Mouse (Mus musculus) liver, postnatal 0 days (tissue): Measurements from ENCODE around the gene Gm10840. TPM values are rescaled to one million over a fixed set of nuclear protein-coding genes. Genes with fewer than 3 reads are reported as not detected.

ENCODE experiments used
- ATAC-seq: fragments of 200-750 bp; cut with Nextera tagmentation; 2 replicates; pipeline ENCODE4 v1.8.0; 2017; ENCODE audit warnings: mild to moderate bottlenecking, moderate library complexity
- DNase-seq: peaks from one replicate; pipeline ENCODE4 v3.0.0-alpha.2; 2016
- H3K27ac ChIP-seq: fragments of 300-500 bp; sonication (generic); 2 replicates; pipeline ENCODE4 v1.5.1; 2014; ENCODE audit warnings: antibody characterized with exemption, moderate library complexity, mild to moderate bottlenecking, low read depth
- H3K27me3 ChIP-seq: fragments of 300-500 bp; sonication (generic); 2 replicates; pipeline ENCODE4 v1.6.1; 2014; ENCODE audit warnings: low read length, control low read depth, mixed read lengths; ENCODE audit not compliant: insufficient read depth
- H3K36me3 ChIP-seq: fragments of 300-500 bp; sonication (generic); replicated peaks from 2 replicates; pipeline ENCODE4 v1.6.1; 2014; ENCODE audit warnings: mild to moderate bottlenecking, control low read depth, low read length, moderate library complexity, mixed read lengths; ENCODE audit not compliant: insufficient read depth
- H3K4me1 ChIP-seq: fragments of 300-500 bp; sonication (generic); 2 replicates; pipeline ENCODE4 v1.6.1; 2014; ENCODE audit warnings: antibody characterized with exemption, mild to moderate bottlenecking, control low read depth; ENCODE audit not compliant: insufficient read depth
- H3K4me2 ChIP-seq: fragments of 300-500 bp; sonication (generic); 2 replicates; pipeline ENCODE4 v1.6.1; 2014; ENCODE audit warnings: low read depth, mild to moderate bottlenecking, low read length, moderate library complexity, mixed read lengths
- H3K4me3 ChIP-seq: fragments of 300-500 bp; sonication (generic); 2 replicates; pipeline ENCODE4 v1.5.1; 2014; ENCODE audit warnings: low read depth, low read length
- H3K9ac ChIP-seq: fragments of 300-500 bp; sonication (generic); replicated peaks from 2 replicates; pipeline ENCODE4 v1.6.1; 2014; ENCODE audit warnings: mild to moderate bottlenecking, moderate library complexity
- H3K9me3 ChIP-seq: fragments of 300-500 bp; sonication (generic); 2 replicates; pipeline ENCODE4 v1.6.1; 2016; ENCODE audit warnings: mild to moderate bottlenecking, control low read depth, low read length, mixed read lengths
- CTCF ChIP-seq: sonication (generic); IDR thresholded peaks from 2 replicates; pipeline ENCODE4 v1.5.1; 2016; ENCODE audit warnings: antibody characterized with exemption, low read depth
- EP300 ChIP-seq: IDR thresholded peaks from 2 replicates; pipeline ENCODE4 v1.6.1; 2016; ENCODE audit warnings: antibody characterized with exemption, low read depth, mild to moderate bottlenecking
- WGBS: fragments of 180-500 bp; shearing (Covaris S2); extraction: QIAGEN DNeasy Blood & Tissue Kit; methylation state at CpG from one replicate; pipeline ENCODE4 v1.1.7; 2014; ENCODE audit not compliant: insufficient replicate concordance; 5-methylcytosine and 5-hydroxymethylcytosine counted together
- polyA plus RNA-seq: library from polyadenylated mRNA; unstranded; fragments of >200 nt; fragmentation: Nextera tagmentation; extraction: Ambion mirVana; gene quantifications from 2 replicates; pipeline ENCODE4 v1.2.1, GENCODE M21; 2015

The Gm10840 gene
- polyA plus RNA-seq, 1 experiment from 2014 or later: not detected

DNA sequence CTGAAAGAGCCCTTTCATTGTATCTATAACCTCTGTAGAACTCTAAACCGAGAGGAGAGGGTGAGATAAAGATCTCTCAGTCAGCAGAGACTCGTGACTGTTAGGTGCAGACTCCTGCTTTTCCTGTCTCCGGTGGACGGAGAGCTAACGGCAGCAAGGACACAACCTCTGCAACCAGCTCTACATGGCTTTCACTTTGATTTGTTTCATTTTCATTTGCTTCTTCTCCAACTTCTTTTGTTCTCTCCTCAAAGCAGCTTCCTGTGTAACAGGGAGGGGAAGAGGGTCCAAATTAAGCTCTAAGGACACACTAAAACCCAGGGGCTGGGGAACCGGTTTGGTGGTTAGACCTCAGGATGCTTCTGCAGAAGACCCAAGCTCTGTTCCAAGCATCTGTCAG lies 40.1 kb downstream of the Gm10840 start:
- DNase-seq (no peak), ATAC-seq (no peak)

GRCm38 (mm10) chr11:106201337-106202122 lies 40.9 kb downstream of the Gm10840 start:
- no peak for TF ChIP-seq CTCF
- TF ChIP-seq EP300: peak; percentile 69; the same call in 1 of the 2 replicates
- H3K4me2 ChIP-seq: 0 out of 2 replicates have a peak overlapping the region, but pooled peaks have one; percentile 15
- H3K9me3 ChIP-seq: no peaks in the 10 kb centered on the region
- no peak for ATAC-seq
- no peaks in the 10 kb centered on the region for H3K27me3 ChIP-seq
- H3K36me3 ChIP-seq: peaks cover 60% of the 10 kb centered on the region
- H3K9ac ChIP-seq: no peak overlapping the region; the same call in 1 of the 2 replicates
- no peak overlapping the region for H3K4me3 ChIP-seq
- no peak for DNase-seq
- peak overlapping the region; percentile 4; the same call in 1 of the 2 replicates for H3K27ac ChIP-seq
- H3K4me1 ChIP-seq: peaks cover 8% of the 10 kb centered on the region; the same call in 1 of the 2 replicates
- WGBS: 76% methylated on average over 19 of the region's 19 CpGs

More for the DNA sequence above, 40.1 kb downstream of the Gm10840 start:
- no peaks in the 10 kb centered on the region for H3K27me3 ChIP-seq
- TF ChIP-seq CTCF: no peak
- no peak for TF ChIP-seq EP300
- peaks cover 52% of the 10 kb centered on the region for H3K36me3 ChIP-seq
- no peak overlapping the region for H3K4me3 ChIP-seq
- no peak overlapping the region for H3K4me2 ChIP-seq
- H3K9me3 ChIP-seq: no peaks in the 10 kb centered on the region
- WGBS: 49% methylated on average over 6 of the region's 6 CpGs
- peaks cover 8% of the 10 kb centered on the region; the same call in 1 of the 2 replicates for H3K4me1 ChIP-seq
- H3K27ac ChIP-seq: no peak overlapping the region
- H3K9ac ChIP-seq: no peak overlapping the region

- no peaks in the 10 kb centered on the region for H3K27me3 ChIP-seq
- peaks cover 62% of the 10 kb centered on the region for H3K36me3 ChIP-seq
- 0 out of 2 replicates have a peak within 1 kb of the TSS, but pooled peaks have one; percentile 15 for H3K4me2 ChIP-seq
- TF ChIP-seq CTCF (no peak), EP300 (no peak)
- H3K27ac ChIP-seq: peak within 1 kb of the TSS; percentile 4; the same call in 1 of the 2 replicates
- WGBS: 60% methylated on average over 5 of the region's 5 CpGs
- H3K9ac ChIP-seq: no peak within 1 kb of the TSS; the same call in 1 of the 2 replicates
- no peaks in the 10 kb centered on the region for H3K9me3 ChIP-seq
- DNase-seq (no peak), ATAC-seq (no peak)
- H3K4me1 ChIP-seq: peaks cover 8% of the 10 kb centered on the region; the same call in 1 of the 2 replicates
- no peak within 1 kb of the TSS for H3K4me3 ChIP-seq
These were observed 41.4 kb downstream of the Gm10840 start, which contains the start of gene Strada for GRCm38 (mm10) chr11:106202123-106202465. TSS of gene Strada (minus strand) at chr11:106202168.

Other genes starting within 250 kb of the Gm10840 start
- 0.89 and 0.96 TPM in 2 replicates for gene Cyb561, start 207.5 kb upstream of the Gm10840 start, polyA plus RNA-seq
- gene Ace, start 192.9 kb upstream of the Gm10840 start, polyA plus RNA-seq: 0.07 and 0.09 TPM in 2 replicates
- gene Ace3, start 166.2 kb upstream of the Gm10840 start, polyA plus RNA-seq: not detected in 2 replicates
- gene Kcnh6, start 152.7 kb upstream of the Gm10840 start, polyA plus RNA-seq: 0.02 TPM in 1 of 2 replicates, not detected in the other
- 18.6 and 20.6 TPM in 2 replicates for gene Dcaf7, start 124.0 kb upstream of the Gm10840 start, polyA plus RNA-seq
- gene Taco1, start 94.8 kb upstream of the Gm10840 start, polyA plus RNA-seq: 5.5 and 5.6 TPM in 2 replicates
- 4.6 and 4.7 TPM in 2 replicates for gene Map3k3, start 76.2 kb upstream of the Gm10840 start, polyA plus RNA-seq
- gene Limd2, start within 50 bp of the Gm10840 start, polyA plus RNA-seq: 77.5 and 77.7 TPM in 2 replicates
- 4.6 and 4.9 TPM in 2 replicates for gene Strada, start 41.3 kb downstream of the Gm10840 start, polyA plus RNA-seq
- 33.4 and 34.6 TPM in 2 replicates for gene Ccdc47, start 55.5 kb downstream of the Gm10840 start, polyA plus RNA-seq
- 15.9 and 17.8 TPM in 2 replicates for gene Ddx42, start 56.1 kb downstream of the Gm10840 start, polyA plus RNA-seq
- gene Ftsj3, start 95.2 kb downstream of the Gm10840 start, polyA plus RNA-seq: 21.9 and 22.5 TPM in 2 replicates
- gene Psmc5, start 95.3 kb downstream of the Gm10840 start, polyA plus RNA-seq: 87.0 and 88.8 TPM in 2 replicates
- 16.4 and 19.5 TPM in 2 replicates for gene Smarcd2, start 112.1 kb downstream of the Gm10840 start, polyA plus RNA-seq
- 0.07 and 0.09 TPM in 2 replicates for gene Tcam1, start 115.8 kb downstream of the Gm10840 start, polyA plus RNA-seq
- gene Gh, start 141.0 kb downstream of the Gm10840 start, polyA plus RNA-seq: 0.13 and 0.21 TPM in 2 replicates
- 34.8 and 36.0 TPM in 2 replicates for gene Cd79b, start 153.9 kb downstream of the Gm10840 start, polyA plus RNA-seq
- gene Scn4a, start 192.4 kb downstream of the Gm10840 start, polyA plus RNA-seq: 0.04 and 0.06 TPM in 2 replicates
- gene Prr29, start 204.6 kb downstream of the Gm10840 start, polyA plus RNA-seq: not detected in 2 replicates
- 11.4 and 12.6 TPM in 2 replicates for gene Icam2, start 227.2 kb downstream of the Gm10840 start, polyA plus RNA-seq